Mouse (Mus musculus) cerebellum, adult 2 months (tissue): ENCODE measurements at regions not wholly inside any gene's neighbourhood (a gene's known extent, or its start where the extent isn't known, plus 50 kb on each side); places are given as distances from the start of the nearest gene placed in this dataset.

Experiments
- DNase-seq, 2 experiments: peaks; one replicate each; pipeline ENCODE4 v3.0.0; 2021
- H3K27ac ChIP-seq: fragments of 200-500 bp; 2 replicates; pipeline ENCODE4 v1.5.1; 2012; ENCODE audit warnings: low read length, control low read depth, inconsistent platforms; ENCODE audit not compliant: insufficient read depth
- H3K27me3 ChIP-seq: fragments of 200-500 bp; 2 replicates; pipeline ENCODE4 v1.6.1; 2012; ENCODE audit warnings: inconsistent platforms, mild to moderate bottlenecking, low read length, moderate library complexity; ENCODE audit not compliant: control insufficient read depth, insufficient read depth
- H3K4me1 ChIP-seq: fragments of 200-500 bp; 2 replicates; pipeline ENCODE4 v1.6.1; 2011; ENCODE audit warnings: low read length; ENCODE audit not compliant: control insufficient read depth, insufficient read depth
- H3K4me3 ChIP-seq: fragments of 200-500 bp; replicated peaks from 2 replicates; pipeline ENCODE3; 2011; ENCODE audit warnings: mild to moderate bottlenecking, low read depth, low read length, control low read depth; ENCODE audit not compliant: insufficient read depth
- CTCF ChIP-seq: fragments of 200-500 bp; IDR thresholded peaks from 2 replicates; pipeline ENCODE4 v1.5.1; 2011; ENCODE audit warnings: low read depth, mild to moderate bottlenecking, control low read depth, low read length, moderate library complexity, borderline replicate concordance; ENCODE audit not compliant: insufficient read depth
- POLR2A ChIP-seq: fragments of 200-500 bp; IDR thresholded peaks from 2 replicates; pipeline ENCODE4 v1.6.1; 2011; ENCODE audit warnings: low read length, control low read depth, borderline replicate concordance; ENCODE audit not compliant: insufficient read depth
- WGBS: fragments of 180-500 bp; shearing (Covaris S2); methylation state at CpG from one replicate; pipeline ENCODE4 v1.1.7; 2018; 5-methylcytosine and 5-hydroxymethylcytosine counted together

- DNase-seq = no peak
- no peak overlapping the region for H3K4me3 ChIP-seq
- WGBS = 12% methylated on average over 13 of the region's 13 CpGs
- TF ChIP-seq CTCF = peak; percentile 62
- no peak for TF ChIP-seq POLR2A
- no peaks in the 10 kb centered on the region for H3K4me1 ChIP-seq
- H3K27me3 ChIP-seq = no peaks in the 10 kb centered on the region; the same call in 1 of the 2 replicates
- no peak overlapping the region for H3K27ac ChIP-seq
Observed at GRCm38 (mm10) chr15:10872322-10872967, 79.7 kb upstream of the C1qtnf3 start.

- Histone ChIP-seq H3K27ac (no peak overlapping the region), H3K27me3 (no peaks in the 10 kb centered on the region; the same call in 1 of the 2 replicates), H3K4me3 (no peak overlapping the region), H3K4me1 (no peaks in the 10 kb centered on the region)
- DNase-seq = no peak
- TF ChIP-seq CTCF = no peak
- TF ChIP-seq POLR2A = no peak
- WGBS = 31% methylated on average over 5 of the region's 5 CpGs
Observed at GRCm38 (mm10) chr15:10876328-10876727, 75.8 kb upstream of the C1qtnf3 start.

GRCm38 (mm10) chr15:10881726-10882125, 70.4 kb upstream of the C1qtnf3 start:
- no peak for TF ChIP-seq CTCF
- no peak for TF ChIP-seq POLR2A
- H3K4me1 ChIP-seq = no peaks in the 10 kb centered on the region
- H3K4me3 ChIP-seq = no peak overlapping the region
- no peaks in the 10 kb centered on the region for H3K27me3 ChIP-seq
- WGBS = 78% methylated on average over 1 of the region's 1 CpGs
- no peak for DNase-seq
- no peak overlapping the region for H3K27ac ChIP-seq

- WGBS = 88% methylated on average over 6 of the region's 6 CpGs
- Histone ChIP-seq H3K27ac (no peak overlapping the region), H3K27me3 (no peaks in the 10 kb centered on the region), H3K4me3 (no peak overlapping the region), H3K4me1 (no peaks in the 10 kb centered on the region)
- DNase-seq = no peak
- TF ChIP-seq CTCF (no peak), POLR2A (no peak)
Observed at GRCm38 (mm10) chr15:10887990-10888389, 64.1 kb upstream of the C1qtnf3 start.

GRCm38 (mm10) chr15:10890220-10890921, 61.8 kb upstream of the C1qtnf3 start:
- 6% methylated on average over 8 of the region's 8 CpGs for WGBS
- TF ChIP-seq CTCF (no peak), POLR2A (no peak)
- peak; percentile 23 to 27 for DNase-seq
- Histone ChIP-seq H3K27ac (no peak overlapping the region), H3K27me3 (no peaks in the 10 kb centered on the region), H3K4me3 (no peak overlapping the region), H3K4me1 (no peaks in the 10 kb centered on the region)

- H3K27me3 ChIP-seq = no peaks in the 10 kb centered on the region
- DNase-seq = no peak
- no peak overlapping the region for H3K4me3 ChIP-seq
- WGBS = 80% methylated on average over 5 of the region's 5 CpGs
- TF ChIP-seq CTCF (no peak), POLR2A (no peak)
- no peak overlapping the region for H3K27ac ChIP-seq
- H3K4me1 ChIP-seq = no peaks in the 10 kb centered on the region
Observed at GRCm38 (mm10) chr15:10898309-10898708, 53.8 kb upstream of the C1qtnf3 start.

- no peak for TF ChIP-seq POLR2A
- no peak for TF ChIP-seq CTCF
- Histone ChIP-seq H3K4me1 (no peaks in the 10 kb centered on the region), H3K4me3 (no peak overlapping the region), H3K27me3 (no peaks in the 10 kb centered on the region), H3K27ac (no peak overlapping the region)
- WGBS = 69% methylated on average over 4 of the region's 4 CpGs
- no peak for DNase-seq
Observed at GRCm38 (mm10) chr15:10898715-10899486, 53.2 kb upstream of the C1qtnf3 start.
